Mouse (Mus musculus) limb, embryonic 14.5 days (tissue): ENCODE measurements at regions not wholly inside any gene's neighbourhood (a gene's known extent, or its start where the extent isn't known, plus 50 kb on each side); places are given as distances from the start of the nearest gene placed in this dataset.

Source experiments
- ATAC-seq: fragments of 200-750 bp; cut with Nextera tagmentation; 2 replicates; pipeline ENCODE4 v1.8.0; 2017; ENCODE audit warnings: low read depth, moderate number of reproducible peaks, moderate TSS enrichment; ENCODE audit not compliant: low FRiP score
- DNase-seq: peaks from one replicate; pipeline ENCODE4 v3.0.0-alpha.2; 2015; ENCODE audit warnings: low spot score
- H3K27ac ChIP-seq: fragments of 300-500 bp; sonication (generic); replicated peaks from 2 replicates; pipeline ENCODE4 v1.5.1; 2014; ENCODE audit warnings: low read depth, mild to moderate bottlenecking, low read length, moderate library complexity, mixed read lengths
- H3K27me3 ChIP-seq: fragments of 300-500 bp; sonication (generic); 2 replicates; pipeline ENCODE4 v1.6.1; 2014; ENCODE audit warnings: low read length, mixed read lengths; ENCODE audit not compliant: control insufficient read depth, insufficient read depth
- H3K36me3 ChIP-seq: fragments of 300-500 bp; sonication (generic); 2 replicates; pipeline ENCODE4 v1.6.1; 2014; ENCODE audit warnings: mild to moderate bottlenecking, low read length, moderate library complexity, mixed read lengths; ENCODE audit not compliant: control insufficient read depth, insufficient read depth
- H3K4me1 ChIP-seq: fragments of 300-500 bp; sonication (generic); 2 replicates; pipeline ENCODE4 v1.6.1; 2014; ENCODE audit warnings: antibody characterized with exemption, low read length, mixed read lengths; ENCODE audit not compliant: control insufficient read depth, insufficient read depth
- H3K4me2 ChIP-seq: fragments of 300-500 bp; sonication (generic); replicated peaks from 2 replicates; pipeline ENCODE4 v1.6.1; 2014; ENCODE audit warnings: low read depth, mild to moderate bottlenecking, low read length, moderate library complexity; ENCODE audit not compliant: severe bottlenecking
- H3K4me3 ChIP-seq: fragments of 300-500 bp; sonication (generic); replicated peaks from 2 replicates; pipeline ENCODE4 v1.5.1; 2014; ENCODE audit warnings: low read length
- H3K9ac ChIP-seq: fragments of 300-500 bp; sonication (generic); 2 replicates; pipeline ENCODE4 v1.6.1; 2014; ENCODE audit warnings: mild to moderate bottlenecking, low read depth, low read length, moderate library complexity; ENCODE audit not compliant: severe bottlenecking
- H3K9me3 ChIP-seq: fragments of 300-500 bp; sonication (generic); 2 replicates; pipeline ENCODE4 v1.6.1; 2016; ENCODE audit warnings: low read length; ENCODE audit not compliant: control insufficient read depth
- POLR2A ChIP-seq: fragments of 200-500 bp; IDR thresholded peaks from 2 replicates; pipeline ENCODE4 v1.8.0; 2012; ENCODE audit warnings: inconsistent platforms, mild to moderate bottlenecking, moderate library complexity, borderline replicate concordance; ENCODE audit not compliant: insufficient read depth, insufficient read length; ENCODE audit errors: extremely low read depth
- WGBS: fragments of 180-500 bp; shearing (Covaris S2); extraction: QIAGEN DNeasy Blood & Tissue Kit; methylation state at CpG from one replicate; pipeline ENCODE4 v1.1.7; 2014; 5-methylcytosine and 5-hydroxymethylcytosine counted together

GRCm38 (mm10) chr15:13303456-13303855 lies 130.0 kb upstream of the Cdh6 start:
- no peak overlapping the region for H3K4me2 ChIP-seq
- no peaks in the 10 kb centered on the region for H3K9me3 ChIP-seq
- H3K4me3 ChIP-seq: no peak overlapping the region
- no peaks in the 10 kb centered on the region for H3K36me3 ChIP-seq
- ATAC-seq (no peak), DNase-seq (no peak)
- H3K27ac ChIP-seq: no peak overlapping the region
- H3K4me1 ChIP-seq: no peaks in the 10 kb centered on the region
- no peak for TF ChIP-seq POLR2A
- H3K27me3 ChIP-seq: no peaks in the 10 kb centered on the region
- WGBS: 77% methylated on average over 7 of the region's 7 CpGs
- no peak overlapping the region for H3K9ac ChIP-seq

DNA sequence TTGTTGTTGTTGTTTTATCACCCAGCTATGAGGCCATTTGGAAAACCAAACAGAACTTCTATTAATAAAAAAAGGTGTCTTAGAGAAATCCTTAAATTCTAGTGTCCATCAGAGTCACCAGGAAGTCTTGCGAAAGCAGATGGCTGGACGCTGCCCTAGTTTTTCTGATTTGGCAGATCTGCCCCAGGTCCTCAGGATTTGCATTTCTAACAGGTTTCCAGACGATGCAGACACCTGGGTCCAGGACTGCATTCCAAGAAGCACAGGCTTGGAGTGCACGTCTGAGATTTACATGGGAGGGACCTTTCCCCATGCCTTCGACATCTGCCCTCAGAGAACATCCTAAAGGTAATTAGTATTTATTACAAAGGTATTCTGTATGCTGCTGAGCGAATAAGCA lies 129.2 kb upstream of the Cdh6 start:
- no peak for TF ChIP-seq POLR2A
- H3K4me3 ChIP-seq: no peak overlapping the region
- H3K27ac ChIP-seq: no peak overlapping the region
- WGBS: 63% methylated on average over 6 of the region's 6 CpGs
- no peak for DNase-seq
- H3K27me3 ChIP-seq: no peaks in the 10 kb centered on the region
- no peak overlapping the region for H3K9ac ChIP-seq
- no peak for ATAC-seq
- no peaks in the 10 kb centered on the region for H3K9me3 ChIP-seq
- H3K4me1 ChIP-seq: no peaks in the 10 kb centered on the region
- H3K36me3 ChIP-seq: no peaks in the 10 kb centered on the region
- no peak overlapping the region for H3K4me2 ChIP-seq

GRCm38 (mm10) chr15:13296967-13297366 lies 123.5 kb upstream of the Cdh6 start:
- no peak overlapping the region for H3K27ac ChIP-seq
- H3K4me1 ChIP-seq: no peaks in the 10 kb centered on the region
- DNase-seq (no peak), ATAC-seq (no peak)
- no peaks in the 10 kb centered on the region for H3K9me3 ChIP-seq
- no peaks in the 10 kb centered on the region for H3K27me3 ChIP-seq
- no peaks in the 10 kb centered on the region for H3K36me3 ChIP-seq
- WGBS: 53% methylated on average over 6 of the region's 6 CpGs
- TF ChIP-seq POLR2A: no peak
- no peak overlapping the region for H3K4me3 ChIP-seq
- H3K9ac ChIP-seq: no peak overlapping the region
- H3K4me2 ChIP-seq: no peak overlapping the region

GRCm38 (mm10) chr15:13289064-13289463 lies 115.6 kb upstream of the Cdh6 start:
- Histone ChIP-seq H3K9me3 (no peaks in the 10 kb centered on the region), H3K4me3 (no peak overlapping the region), H3K4me2 (no peak overlapping the region), H3K27ac (no peak overlapping the region), H3K4me1 (peaks cover 17% of the 10 kb centered on the region), H3K9ac (no peak overlapping the region), H3K36me3 (no peaks in the 10 kb centered on the region), H3K27me3 (no peaks in the 10 kb centered on the region)
- no peak for TF ChIP-seq POLR2A
- 75% methylated on average over 3 of the region's 3 CpGs for WGBS
- DNase-seq (no peak), ATAC-seq (no peak)

GRCm38 (mm10) chr15:13287878-13288277 lies 114.4 kb upstream of the Cdh6 start:
- 0 out of 2 replicates have a peak overlapping the region, but pooled peaks have one; percentile 1 for H3K9ac ChIP-seq
- H3K4me3 ChIP-seq: peak overlapping the region; percentile 33
- 23% methylated on average over 11 of the region's 11 CpGs for WGBS

DNA sequence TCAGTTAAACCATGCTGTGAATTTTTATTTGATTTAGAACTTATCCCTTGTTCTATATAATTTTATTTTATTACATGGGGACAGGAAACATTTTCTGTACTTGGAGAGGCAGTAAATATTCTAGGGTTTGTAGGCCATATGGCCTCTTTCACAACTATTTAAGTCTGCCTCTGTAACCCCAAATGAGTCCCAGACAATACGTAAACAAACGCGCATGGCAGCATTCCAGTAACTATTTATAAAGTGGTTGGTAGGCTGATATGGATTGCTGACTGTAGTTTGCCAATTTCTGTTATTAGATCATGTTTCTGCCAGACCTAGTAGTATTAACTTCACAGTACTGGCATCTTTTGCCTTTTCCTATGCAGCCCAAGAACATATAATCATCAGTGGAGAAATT lies 111.9 kb upstream of the Cdh6 start:
- DNase-seq: peak; percentile 77
- H3K27ac ChIP-seq: no peak overlapping the region
- no peak overlapping the region for H3K4me3 ChIP-seq

More at GRCm38 (mm10) chr15:13287878-13288277, 114.4 kb upstream of the Cdh6 start:
- no peaks in the 10 kb centered on the region for H3K9me3 ChIP-seq
- H3K4me2 ChIP-seq: peak overlapping the region; percentile 50
- no peak for TF ChIP-seq POLR2A
- H3K4me1 ChIP-seq: peaks cover 17% of the 10 kb centered on the region
- H3K27me3 ChIP-seq: no peaks in the 10 kb centered on the region
- ATAC-seq (no peak; the same call in 1 of the 2 replicates), DNase-seq (no peak)
- no peaks in the 10 kb centered on the region for H3K36me3 ChIP-seq
- no peak overlapping the region for H3K27ac ChIP-seq

More for the DNA sequence above, 111.9 kb upstream of the Cdh6 start:
- WGBS: 27% methylated on average over 3 of the region's 3 CpGs
- H3K27me3 ChIP-seq: no peaks in the 10 kb centered on the region
- H3K4me2 ChIP-seq: no peak overlapping the region
- H3K4me1 ChIP-seq: peaks cover 17% of the 10 kb centered on the region
- H3K9me3 ChIP-seq: no peaks in the 10 kb centered on the region
- no peak overlapping the region for H3K9ac ChIP-seq
- no peak for ATAC-seq
- H3K36me3 ChIP-seq: no peaks in the 10 kb centered on the region
- TF ChIP-seq POLR2A: no peak
